Mouse (Mus musculus) liver, embryonic 14.5 days (tissue): ENCODE measurements around the gene Fbxw21.

ENCODE experiments used
- CTCF ChIP-seq: IDR thresholded peaks from 2 replicates; pipeline ENCODE4 v1.5.1; 2016; ENCODE audit warnings: antibody characterized with exemption, low read depth, control low read depth
- EP300 ChIP-seq: IDR thresholded peaks from 2 replicates; pipeline ENCODE4 v1.6.1; 2016; ENCODE audit warnings: antibody characterized with exemption, low read depth

- TF ChIP-seq CTCF (no peak), EP300 (no peak)
Measured at GRCm38 (mm10) chr9:109114276-109114675, 47.6 kb downstream of the Fbxw21 start.
